Mouse (Mus musculus) liver, embryonic 16.5 days (tissue): ENCODE measurements around the gene Slc8a1. TPM values are rescaled to one million over a fixed set of nuclear protein-coding genes. Genes with fewer than 3 reads are reported as not detected.

Source experiments
- ATAC-seq: fragments of 200-750 bp; cut with Nextera tagmentation; 2 replicates; pipeline ENCODE4 v1.8.0; 2017; ENCODE audit warnings: low read depth, mild to moderate bottlenecking, moderate number of reproducible peaks, moderate library complexity
- H3K27ac ChIP-seq: fragments of 300-500 bp; sonication (generic); 2 replicates; pipeline ENCODE4 v1.5.1; 2014; ENCODE audit warnings: mild to moderate bottlenecking, low read length
- H3K27me3 ChIP-seq: fragments of 300-500 bp; sonication (generic); 2 replicates; pipeline ENCODE4 v1.6.1; 2014; ENCODE audit warnings: low read depth, low read length, mixed read lengths; ENCODE audit not compliant: control insufficient read depth, insufficient read depth
- H3K36me3 ChIP-seq: fragments of 300-500 bp; sonication (generic); 2 replicates; pipeline ENCODE4 v1.6.1; 2014; ENCODE audit warnings: mild to moderate bottlenecking; ENCODE audit not compliant: control insufficient read depth, insufficient read depth
- H3K4me1 ChIP-seq: fragments of 300-500 bp; sonication (generic); 2 replicates; pipeline ENCODE4 v1.6.1; 2014; ENCODE audit warnings: low read depth, low read length, mixed read lengths; ENCODE audit not compliant: control insufficient read depth
- H3K4me2 ChIP-seq: fragments of 300-500 bp; sonication (generic); 2 replicates; pipeline ENCODE4 v1.6.1; 2014; ENCODE audit warnings: low read depth, low read length, mixed read lengths
- H3K4me3 ChIP-seq: fragments of 300-500 bp; sonication (generic); 2 replicates; pipeline ENCODE4 v1.5.1; 2014; ENCODE audit warnings: low read depth, mild to moderate bottlenecking, low read length
- H3K9ac ChIP-seq: fragments of 300-500 bp; sonication (generic); 2 replicates; pipeline ENCODE4 v1.6.1; 2014; ENCODE audit warnings: low read depth, low read length
- H3K9me3 ChIP-seq: fragments of 300-500 bp; sonication (generic); replicated peaks from 2 replicates; pipeline ENCODE4 v1.6.1; 2016; ENCODE audit warnings: low read length; ENCODE audit not compliant: control insufficient read depth
- WGBS: fragments of 180-500 bp; shearing (Covaris S2); extraction: QIAGEN DNeasy Blood & Tissue Kit; methylation state at CpG from one replicate; pipeline ENCODE4 v1.1.7; 2014; ENCODE audit not compliant: insufficient replicate concordance; 5-methylcytosine and 5-hydroxymethylcytosine counted together
- polyA plus RNA-seq: library from polyadenylated mRNA; unstranded; fragments of >200 nt; fragmentation: Nextera tagmentation; extraction: Ambion mirVana; gene quantifications from 2 replicates; pipeline ENCODE4 v1.2.1, GENCODE M21; 2015

Slc8a1 gene
- polyA plus RNA-seq, 1 experiment from 2014 or later = 0.70 TPM

GRCm38 (mm10) chr17:81542313-81543185, 195.6 kb downstream of the Slc8a1 start:
- Histone ChIP-seq H3K36me3 (no peaks in the 10 kb centered on the region), H3K9me3 (no peaks in the 10 kb centered on the region), H3K4me1 (no peaks in the 10 kb centered on the region), H3K27ac (no peak overlapping the region), H3K9ac (no peak overlapping the region), H3K4me2 (no peak overlapping the region), H3K4me3 (no peak overlapping the region), H3K27me3 (no peaks in the 10 kb centered on the region)
- WGBS = 74% methylated on average over 12 of the region's 12 CpGs
- no peak for ATAC-seq

- no peaks in the 10 kb centered on the region for H3K9me3 ChIP-seq
- H3K4me2 ChIP-seq = no peak overlapping the region
- no peaks in the 10 kb centered on the region for H3K27me3 ChIP-seq
- WGBS = 55% methylated on average over 9 of the region's 9 CpGs
- H3K27ac ChIP-seq = no peak overlapping the region
- ATAC-seq = no peak
- H3K9ac ChIP-seq = no peak overlapping the region
- H3K36me3 ChIP-seq = no peaks in the 10 kb centered on the region
- no peak overlapping the region for H3K4me3 ChIP-seq
- no peaks in the 10 kb centered on the region for H3K4me1 ChIP-seq
These were observed 199.7 kb downstream of the Slc8a1 start for GRCm38 (mm10) chr17:81538163-81539160.

- no peak overlapping the region for H3K9ac ChIP-seq
- 62% methylated on average over 3 of the region's 3 CpGs for WGBS
- no peak for ATAC-seq
- no peaks in the 10 kb centered on the region for H3K4me1 ChIP-seq
- no peak overlapping the region for H3K4me3 ChIP-seq
- H3K27me3 ChIP-seq = no peaks in the 10 kb centered on the region
- H3K9me3 ChIP-seq = no peaks in the 10 kb centered on the region
- H3K4me2 ChIP-seq = no peak overlapping the region
- no peaks in the 10 kb centered on the region for H3K36me3 ChIP-seq
- no peak overlapping the region for H3K27ac ChIP-seq
These were observed 202.1 kb downstream of the Slc8a1 start for GRCm38 (mm10) chr17:81536093-81536492.

GRCm38 (mm10) chr17:81529849-81530248, 208.3 kb downstream of the Slc8a1 start:
- Histone ChIP-seq H3K9ac (no peak overlapping the region), H3K27ac (no peak overlapping the region), H3K4me1 (no peaks in the 10 kb centered on the region), H3K9me3 (no peaks in the 10 kb centered on the region), H3K4me3 (no peak overlapping the region), H3K27me3 (no peaks in the 10 kb centered on the region), H3K4me2 (no peak overlapping the region), H3K36me3 (no peaks in the 10 kb centered on the region)
- 71% methylated on average over 2 of the region's 2 CpGs for WGBS
- ATAC-seq = no peak

- H3K9ac ChIP-seq = no peak overlapping the region
- H3K4me1 ChIP-seq = no peaks in the 10 kb centered on the region
- H3K27ac ChIP-seq = no peak overlapping the region
- H3K4me3 ChIP-seq = no peak overlapping the region
- H3K36me3 ChIP-seq = no peaks in the 10 kb centered on the region
- no peak for ATAC-seq
- 69% methylated on average over 4 of the region's 4 CpGs for WGBS
- no peaks in the 10 kb centered on the region for H3K9me3 ChIP-seq
- no peak overlapping the region for H3K4me2 ChIP-seq
- H3K27me3 ChIP-seq = no peaks in the 10 kb centered on the region
These were observed 209.2 kb downstream of the Slc8a1 start for GRCm38 (mm10) chr17:81528940-81529339.

- WGBS = 69% methylated on average over 3 of the region's 3 CpGs
- no peaks in the 10 kb centered on the region for H3K36me3 ChIP-seq
These were observed 211.7 kb downstream of the Slc8a1 start for GRCm38 (mm10) chr17:81526463-81526862.

GRCm38 (mm10) chr17:81524826-81525225, 213.4 kb downstream of the Slc8a1 start:
- H3K9ac ChIP-seq = no peak overlapping the region
- H3K4me2 ChIP-seq = no peak overlapping the region
- no peaks in the 10 kb centered on the region for H3K9me3 ChIP-seq
- no peak for ATAC-seq
- H3K36me3 ChIP-seq = no peaks in the 10 kb centered on the region
- H3K27me3 ChIP-seq = no peaks in the 10 kb centered on the region
- 53% methylated on average over 6 of the region's 6 CpGs for WGBS
- H3K4me3 ChIP-seq = no peak overlapping the region
- no peaks in the 10 kb centered on the region for H3K4me1 ChIP-seq
- no peak overlapping the region for H3K27ac ChIP-seq

More at GRCm38 (mm10) chr17:81526463-81526862, 211.7 kb downstream of the Slc8a1 start:
- Histone ChIP-seq H3K27ac (no peak overlapping the region), H3K4me3 (no peak overlapping the region), H3K4me2 (no peak overlapping the region), H3K9ac (no peak overlapping the region), H3K4me1 (no peaks in the 10 kb centered on the region), H3K27me3 (no peaks in the 10 kb centered on the region), H3K9me3 (no peaks in the 10 kb centered on the region)
- ATAC-seq = no peak

GRCm38 (mm10) chr17:81523943-81524342, 214.2 kb downstream of the Slc8a1 start:
- no peak for ATAC-seq
- Histone ChIP-seq H3K36me3 (no peaks in the 10 kb centered on the region), H3K27me3 (no peaks in the 10 kb centered on the region), H3K27ac (no peak overlapping the region), H3K9ac (no peak overlapping the region), H3K4me1 (no peaks in the 10 kb centered on the region), H3K9me3 (no peaks in the 10 kb centered on the region), H3K4me2 (no peak overlapping the region), H3K4me3 (no peak overlapping the region)
- 74% methylated on average over 2 of the region's 2 CpGs for WGBS
